Mouse (Mus musculus) hindbrain, embryonic 13.5 days (tissue): Measurements from ENCODE around the gene 4930404H24Rik. TPM values are rescaled to one million over a fixed set of nuclear protein-coding genes. Genes with fewer than 3 reads are reported as not detected.

Source experiments
- ATAC-seq: fragments of 200-750 bp; cut with Nextera tagmentation; 2 replicates; pipeline ENCODE4 v1.8.0; 2017; ENCODE audit warnings: moderate TSS enrichment; ENCODE audit not compliant: low FRiP score
- H3K27ac ChIP-seq: fragments of 300-500 bp; sonication (generic); 2 replicates; pipeline ENCODE4 v1.5.1; 2015; ENCODE audit warnings: inconsistent platforms, mild to moderate bottlenecking, moderate library complexity
- H3K27me3 ChIP-seq: fragments of 300-500 bp; sonication (generic); 2 replicates; pipeline ENCODE4 v1.6.1; 2015; ENCODE audit warnings: mild to moderate bottlenecking, inconsistent platforms
- H3K36me3 ChIP-seq: fragments of 300-500 bp; sonication (generic); 2 replicates; pipeline ENCODE4 v1.6.1; 2015; ENCODE audit warnings: mild to moderate bottlenecking, inconsistent platforms
- H3K4me1 ChIP-seq: fragments of 300-500 bp; sonication (generic); replicated peaks from 2 replicates; pipeline ENCODE4 v1.6.1; 2015; ENCODE audit warnings: inconsistent platforms
- H3K4me2 ChIP-seq: fragments of 300-500 bp; sonication (generic); 2 replicates; pipeline ENCODE4 v1.6.1; 2015; ENCODE audit warnings: inconsistent platforms, mild to moderate bottlenecking, moderate library complexity
- H3K4me3 ChIP-seq: fragments of 300-500 bp; sonication (generic); 2 replicates; pipeline ENCODE4 v1.5.1; 2015; ENCODE audit warnings: mild to moderate bottlenecking, inconsistent platforms
- H3K9ac ChIP-seq: fragments of 300-500 bp; sonication (generic); 2 replicates; pipeline ENCODE4 v1.6.1; 2015; ENCODE audit warnings: mild to moderate bottlenecking, inconsistent platforms
- H3K9me3 ChIP-seq: fragments of 300-500 bp; sonication (generic); 2 replicates; pipeline ENCODE4 v1.6.1; 2016; ENCODE audit warnings: inconsistent platforms
- WGBS: fragments of 180-500 bp; shearing (Covaris S2); methylation state at CpG from one replicate; pipeline ENCODE4 v1.1.7; 2015; 5-methylcytosine and 5-hydroxymethylcytosine counted together
- polyA plus RNA-seq: library from polyadenylated mRNA; unstranded; fragments of >200 nt; fragmentation: Nextera tagmentation; extraction: Ambion mirVana; gene quantifications from 2 replicates; pipeline ENCODE4 v1.2.1, GENCODE M21; 2015

4930404H24Rik gene
- polyA plus RNA-seq, 1 experiment from 2014 or later, result not detected

DNA sequence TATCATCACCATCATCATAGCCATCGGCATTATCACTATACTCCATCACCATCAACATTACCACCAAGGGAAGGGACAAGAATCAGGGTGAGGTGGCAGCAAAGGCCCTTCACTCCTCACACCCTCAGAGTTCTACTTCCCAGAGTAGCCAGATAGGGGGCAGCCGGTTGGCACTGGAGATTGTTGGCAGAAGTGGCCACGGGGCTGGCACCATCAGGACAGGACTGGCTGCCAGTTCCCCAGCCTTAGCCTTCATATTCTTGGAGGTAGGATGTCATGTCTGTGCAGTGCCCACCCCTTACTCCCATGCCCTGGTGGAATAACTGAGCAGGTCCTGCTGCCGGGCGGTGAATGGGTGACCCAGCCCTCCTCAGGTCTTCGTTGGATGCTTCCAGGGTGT is 23.0 kb downstream of the 4930404H24Rik start:
- no peak overlapping the region for H3K4me3 ChIP-seq
- peaks cover 7% of the 10 kb centered on the region; the same call in 1 of the 2 replicates for H3K27me3 ChIP-seq
- ATAC-seq, result no peak
- H3K27ac ChIP-seq, result 0 out of 2 replicates have a peak overlapping the region, but pooled peaks have one; percentile 30
- H3K4me1 ChIP-seq, result peaks cover 42% of the 10 kb centered on the region
- no peak overlapping the region for H3K4me2 ChIP-seq
- WGBS, result 86% methylated on average over 6 of the region's 6 CpGs
- no peak overlapping the region for H3K9ac ChIP-seq
- H3K9me3 ChIP-seq, result no peaks in the 10 kb centered on the region
- no peaks in the 10 kb centered on the region for H3K36me3 ChIP-seq

DNA sequence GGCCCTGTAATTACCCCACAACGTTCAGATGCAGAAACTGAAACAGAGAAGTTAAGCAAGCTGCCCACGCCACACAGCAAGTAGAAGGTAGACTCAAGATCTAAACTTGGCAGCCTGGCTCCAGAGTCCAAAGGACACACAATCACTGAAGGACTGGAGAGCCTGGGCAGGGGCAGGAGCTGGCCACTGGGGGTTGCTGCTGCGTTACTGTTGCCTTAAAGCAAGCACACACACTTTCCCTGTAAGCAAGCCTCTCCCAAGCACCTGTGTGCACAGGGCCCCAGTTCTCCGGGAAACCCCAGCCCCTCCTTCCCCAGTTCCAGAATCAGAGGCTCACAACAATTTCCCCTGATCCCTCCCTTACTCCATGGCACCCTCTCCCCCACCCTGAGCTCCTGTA is 24.4 kb downstream of the 4930404H24Rik start:
- no peak for ATAC-seq

DNA sequence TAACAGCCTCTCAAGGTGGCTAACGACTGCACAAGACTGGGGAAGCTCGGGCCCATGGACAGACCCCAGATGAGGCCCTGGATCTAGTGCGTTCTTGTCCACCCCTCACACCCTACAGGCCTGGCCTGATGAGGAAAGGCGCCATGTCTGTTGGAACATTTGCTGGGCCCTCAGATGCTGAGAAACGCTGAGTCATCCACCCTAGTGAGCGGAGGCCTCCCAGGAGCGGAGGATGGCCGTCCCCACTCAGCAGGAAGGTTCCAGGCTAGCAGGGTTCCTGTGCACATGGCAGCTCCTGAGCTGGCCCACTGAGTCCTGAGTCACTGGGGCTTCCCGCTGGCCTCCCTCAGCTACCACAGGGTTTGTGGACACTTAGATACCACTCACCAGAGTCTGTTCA is 27.5 kb downstream of the 4930404H24Rik start:
- 0 out of 2 replicates have a peak, but pooled peaks cover 7% of the 10 kb centered on the region for H3K27me3 ChIP-seq
- H3K27ac ChIP-seq, result no peak overlapping the region
- peaks cover 56% of the 10 kb centered on the region for H3K4me1 ChIP-seq
- H3K9me3 ChIP-seq, result no peaks in the 10 kb centered on the region
- H3K9ac ChIP-seq, result no peak overlapping the region
- no peak overlapping the region for H3K4me3 ChIP-seq
- 73% methylated on average over 9 of the region's 9 CpGs for WGBS
- H3K4me2 ChIP-seq, result no peak overlapping the region
- H3K36me3 ChIP-seq, result no peaks in the 10 kb centered on the region
- no peak for ATAC-seq

More for the DNA sequence above, 24.4 kb downstream of the 4930404H24Rik start:
- Histone ChIP-seq H3K9ac (no peak overlapping the region), H3K4me3 (no peak overlapping the region), H3K9me3 (no peaks in the 10 kb centered on the region), H3K36me3 (no peaks in the 10 kb centered on the region), H3K4me2 (no peak overlapping the region), H3K4me1 (peaks cover 42% of the 10 kb centered on the region), H3K27me3 (peaks cover 7% of the 10 kb centered on the region; the same call in 1 of the 2 replicates), H3K27ac (no peak overlapping the region)
- WGBS, result 44% methylated on average over 4 of the region's 4 CpGs

DNA sequence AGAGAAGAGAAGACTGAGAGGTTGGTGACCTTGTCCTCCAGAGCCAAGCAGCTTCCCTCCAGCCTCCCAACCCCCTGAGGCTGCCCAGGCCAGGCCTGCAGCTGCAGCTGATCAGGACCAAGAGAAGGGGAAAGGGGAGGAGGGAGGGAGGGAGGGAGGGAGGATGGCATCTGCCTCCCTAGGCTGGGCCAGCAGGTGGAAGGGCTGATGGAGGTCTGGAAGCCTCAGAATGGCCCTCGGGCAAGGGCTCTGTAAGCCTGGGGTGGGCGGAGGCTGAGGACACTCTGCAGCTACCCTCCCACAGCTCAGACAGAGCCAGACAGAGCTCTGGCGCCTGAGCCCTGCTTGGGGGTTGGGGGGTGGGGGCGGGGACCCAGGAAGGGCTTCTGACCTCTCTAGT is 29.7 kb downstream of the 4930404H24Rik start:
- no peak overlapping the region for H3K27ac ChIP-seq
- H3K4me3 ChIP-seq, result no peak overlapping the region
- WGBS, result 19% methylated on average over 4 of the region's 4 CpGs
- H3K4me1 ChIP-seq, result peaks cover 60% of the 10 kb centered on the region
- no peaks in the 10 kb centered on the region for H3K9me3 ChIP-seq
- H3K36me3 ChIP-seq, result no peaks in the 10 kb centered on the region
- 0 out of 2 replicates have a peak, but pooled peaks cover 3% of the 10 kb centered on the region for H3K27me3 ChIP-seq
- ATAC-seq, result no peak
- no peak overlapping the region for H3K4me2 ChIP-seq
- H3K9ac ChIP-seq, result 0 out of 2 replicates have a peak overlapping the region, but pooled peaks have one; percentile 6

- H3K27me3 ChIP-seq, result 0 out of 2 replicates have a peak, but pooled peaks cover 3% of the 10 kb centered on the region
- H3K9me3 ChIP-seq, result no peaks in the 10 kb centered on the region
- no peak overlapping the region for H3K9ac ChIP-seq
- no peak for ATAC-seq
- 0 out of 2 replicates have a peak overlapping the region, but pooled peaks have one; percentile 5 for H3K27ac ChIP-seq
- peaks cover 68% of the 10 kb centered on the region for H3K4me1 ChIP-seq
- no peak overlapping the region for H3K4me3 ChIP-seq
- H3K36me3 ChIP-seq, result no peaks in the 10 kb centered on the region
- WGBS, result 65% methylated on average over 9 of the region's 9 CpGs
- H3K4me2 ChIP-seq, result no peak overlapping the region
Observed at GRCm38 (mm10) chr2:153523143-153523542, 30.6 kb downstream of the 4930404H24Rik start.

- WGBS, result 88% methylated on average over 12 of the region's 12 CpGs
- H3K4me3 ChIP-seq, result no peak overlapping the region
- H3K4me1 ChIP-seq, result peaks cover 72% of the 10 kb centered on the region
- no peaks in the 10 kb centered on the region for H3K9me3 ChIP-seq
- H3K27me3 ChIP-seq, result 0 out of 2 replicates have a peak, but pooled peaks cover 3% of the 10 kb centered on the region
- no peak overlapping the region for H3K9ac ChIP-seq
- peak overlapping the region; percentile 30 for H3K27ac ChIP-seq
- no peaks in the 10 kb centered on the region for H3K36me3 ChIP-seq
- no peak overlapping the region for H3K4me2 ChIP-seq
- no peak for ATAC-seq
Observed at GRCm38 (mm10) chr2:153523656-153524055, 31.1 kb downstream of the 4930404H24Rik start.

DNA sequence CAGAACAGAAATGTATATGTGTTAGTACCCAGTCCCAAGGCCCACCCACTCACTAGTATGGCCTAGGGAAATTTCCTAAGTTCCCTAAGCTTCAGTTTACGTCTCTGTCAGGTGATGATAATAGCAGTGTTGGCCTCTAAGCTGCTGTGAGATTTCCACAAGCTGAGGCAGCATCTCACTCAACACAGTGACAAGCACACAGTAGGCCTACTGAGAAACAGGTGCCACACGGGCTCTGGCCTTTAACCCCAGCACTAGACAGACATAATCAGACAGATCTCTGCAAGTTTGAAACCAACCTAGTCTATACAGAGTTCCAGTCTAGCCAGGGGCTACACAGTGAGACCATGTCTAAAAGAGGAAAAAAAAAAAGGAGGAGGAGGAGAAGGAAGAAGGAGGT is 32.1 kb downstream of the 4930404H24Rik start:
- H3K36me3 ChIP-seq, result no peaks in the 10 kb centered on the region
- no peak overlapping the region for H3K4me3 ChIP-seq
- H3K9ac ChIP-seq, result no peak overlapping the region
- H3K27ac ChIP-seq, result no peak overlapping the region
- no peaks in the 10 kb centered on the region for H3K9me3 ChIP-seq
- peaks cover 73% of the 10 kb centered on the region for H3K4me1 ChIP-seq
- WGBS, result 68% methylated on average over 2 of the region's 2 CpGs
- no peak for ATAC-seq
- no peak overlapping the region for H3K4me2 ChIP-seq
- H3K27me3 ChIP-seq, result 0 out of 2 replicates have a peak, but pooled peaks cover 3% of the 10 kb centered on the region

DNA sequence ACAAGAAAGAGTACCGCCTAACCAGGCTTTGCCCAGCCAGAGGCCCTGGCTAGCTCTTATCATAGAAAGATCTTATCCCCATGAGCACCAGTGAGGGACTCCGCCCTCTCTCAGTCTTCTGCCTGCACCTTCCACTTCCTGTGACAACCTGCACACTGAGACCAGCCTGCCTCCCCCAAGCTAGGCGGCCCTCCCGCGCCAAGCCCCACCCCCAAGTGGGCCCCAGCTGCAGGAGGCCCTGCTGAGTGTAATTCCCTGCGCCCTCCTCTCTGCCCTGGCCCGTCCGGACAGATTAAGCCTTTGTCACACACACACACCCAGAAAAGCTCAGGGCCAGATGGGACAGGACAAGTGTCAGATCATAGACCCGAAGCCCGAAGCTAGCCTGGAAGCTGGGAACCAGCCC is 33.3 kb downstream of the 4930404H24Rik start:
- 15% methylated on average over 10 of the region's 10 CpGs for WGBS
- no peak for ATAC-seq
- peak overlapping the region; percentile 13; the same call in 1 of the 2 replicates for H3K4me2 ChIP-seq
- H3K27me3 ChIP-seq, result 0 out of 2 replicates have a peak, but pooled peaks cover 9% of the 10 kb centered on the region
- peak overlapping the region; percentile 95; the same call in 1 of the 2 replicates for H3K27ac ChIP-seq
- peak overlapping the region; percentile 35; the same call in 1 of the 2 replicates for H3K9ac ChIP-seq
- no peaks in the 10 kb centered on the region for H3K36me3 ChIP-seq
- no peaks in the 10 kb centered on the region for H3K9me3 ChIP-seq
- no peak overlapping the region for H3K4me3 ChIP-seq
- H3K4me1 ChIP-seq, result peaks cover 74% of the 10 kb centered on the region

- no peaks in the 10 kb centered on the region for H3K36me3 ChIP-seq
- H3K27ac ChIP-seq, result peak overlapping the region; percentile 95
- peak overlapping the region; percentile 79 for H3K4me3 ChIP-seq
- H3K9me3 ChIP-seq, result no peaks in the 10 kb centered on the region
- peak overlapping the region; percentile 88 for H3K4me2 ChIP-seq
- 38% methylated on average over 9 of the region's 9 CpGs for WGBS
- H3K9ac ChIP-seq, result peak overlapping the region; percentile 93
- ATAC-seq, result no peak
- H3K27me3 ChIP-seq, result 0 out of 2 replicates have a peak, but pooled peaks cover 11% of the 10 kb centered on the region
- peaks cover 65% of the 10 kb centered on the region for H3K4me1 ChIP-seq
Observed at GRCm38 (mm10) chr2:153526850-153527530, 34.4 kb downstream of the 4930404H24Rik start.

- peak; percentile 37 for ATAC-seq
- Histone ChIP-seq H3K36me3 (no peaks in the 10 kb centered on the region), H3K4me3 (peak overlapping the region; percentile 79), H3K27ac (peak overlapping the region; percentile 95), H3K27me3 (peaks cover 11% of the 10 kb centered on the region; the same call in 1 of the 2 replicates), H3K9me3 (no peaks in the 10 kb centered on the region), H3K4me2 (peak overlapping the region; percentile 88), H3K9ac (peak overlapping the region; percentile 93), H3K4me1 (peaks cover 57% of the 10 kb centered on the region)
- 2% methylated on average over 63 of the region's 85 CpGs for WGBS
Observed at GRCm38 (mm10) chr2:153527580-153528531, 35.3 kb downstream of the 4930404H24Rik start.

DNA sequence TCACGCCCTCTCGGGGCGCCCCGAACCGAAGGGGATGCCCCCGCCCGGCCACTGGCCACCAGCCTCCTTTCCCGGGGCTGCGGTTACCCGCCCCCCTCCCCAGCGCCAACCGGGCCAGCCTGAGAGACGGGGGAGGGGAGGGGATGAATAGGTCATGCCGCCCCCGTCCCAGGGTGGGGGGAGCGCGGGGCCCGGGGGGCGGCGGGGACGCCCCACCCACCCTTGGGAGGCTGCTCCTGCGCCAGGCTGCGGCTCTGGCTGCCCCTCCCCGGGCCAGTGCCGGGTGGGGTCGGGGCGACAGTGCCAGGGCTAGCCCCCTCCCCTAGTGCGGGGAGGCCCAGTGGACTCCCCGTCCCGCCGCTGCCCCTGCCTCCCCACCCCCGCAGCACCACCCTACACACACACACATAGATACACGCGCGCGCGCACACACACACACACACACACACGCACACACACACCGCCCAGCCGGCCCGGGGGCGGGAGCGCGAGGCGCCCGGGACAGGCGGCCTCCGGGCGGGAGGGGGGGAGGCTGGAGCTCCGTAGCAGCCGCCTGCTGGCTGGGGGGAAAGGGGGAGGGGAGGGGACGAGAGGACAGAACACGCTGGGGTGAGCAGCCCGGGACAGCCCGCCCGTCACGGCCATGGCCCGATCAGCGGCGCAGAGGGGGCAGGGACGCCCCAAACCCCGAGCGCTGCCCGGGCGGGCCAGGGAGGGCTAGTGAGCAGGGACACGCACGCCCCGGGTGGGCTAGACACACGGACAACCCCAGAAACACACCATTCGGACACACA is 36.2 kb downstream of the 4930404H24Rik start:
- H3K36me3 ChIP-seq, result no peaks in the 10 kb centered on the region
- H3K4me2 ChIP-seq, result peak overlapping the region; percentile 88
- peak; percentile 52 for ATAC-seq
- H3K9me3 ChIP-seq, result no peaks in the 10 kb centered on the region
- peaks cover 8% of the 10 kb centered on the region; the same call in 1 of the 2 replicates for H3K27me3 ChIP-seq
- peak overlapping the region; percentile 95 for H3K27ac ChIP-seq
- under 1% methylated on average over 23 of the region's 70 CpGs for WGBS
- H3K9ac ChIP-seq, result peak overlapping the region; percentile 93
- H3K4me3 ChIP-seq, result peak overlapping the region; percentile 79
- peaks cover 48% of the 10 kb centered on the region for H3K4me1 ChIP-seq
